Mouse (Mus musculus) small intestine, adult 2 months (tissue): ENCODE measurements around the gene Akap6.

Experiments used
- CTCF ChIP-seq: fragments of 200-500 bp; IDR thresholded peaks from 2 replicates; pipeline ENCODE4 v1.5.1; 2012; ENCODE audit warnings: low read depth, mild to moderate bottlenecking, control low read depth, inconsistent platforms, low read length, moderate library complexity, mixed read lengths; ENCODE audit not compliant: insufficient replicate concordance, insufficient read length; ENCODE audit errors: extremely low read depth
- POLR2A ChIP-seq: fragments of 200-500 bp; IDR thresholded peaks from 2 replicates; pipeline ENCODE4 v1.6.1; 2012; ENCODE audit warnings: low read depth, mild to moderate bottlenecking, control low read depth, inconsistent platforms, low read length, moderate library complexity

GRCm38 (mm10) chr12:53134196-53134595, 435.0 kb downstream of the Akap6 start:
- no peak for TF ChIP-seq CTCF
- no peak for TF ChIP-seq POLR2A
